Mouse (Mus musculus) lung, adult 10 weeks (tissue): Measurements from ENCODE around the gene Dmtf1. TPM values are rescaled to one million over a fixed set of nuclear protein-coding genes. Genes with fewer than 3 reads are reported as not detected.

Experiments used
- polyA plus RNA-seq: library from polyadenylated mRNA; stranded (reverse); fragments of 350-450 nt; fragmentation: Illumina TruSeq; extraction: RNeasy Lipid Tissue Mini Kit (QIAGEN cat#74804); gene quantifications from one replicate; pipeline ENCODE4 v1.2.3, GENCODE M21; 2014; ENCODE audit warnings: low read depth, low replicate concordance; ENCODE audit not compliant: insufficient read depth

Dmtf1 gene
- 9.6 TPM for polyA plus RNA-seq

DNA sequence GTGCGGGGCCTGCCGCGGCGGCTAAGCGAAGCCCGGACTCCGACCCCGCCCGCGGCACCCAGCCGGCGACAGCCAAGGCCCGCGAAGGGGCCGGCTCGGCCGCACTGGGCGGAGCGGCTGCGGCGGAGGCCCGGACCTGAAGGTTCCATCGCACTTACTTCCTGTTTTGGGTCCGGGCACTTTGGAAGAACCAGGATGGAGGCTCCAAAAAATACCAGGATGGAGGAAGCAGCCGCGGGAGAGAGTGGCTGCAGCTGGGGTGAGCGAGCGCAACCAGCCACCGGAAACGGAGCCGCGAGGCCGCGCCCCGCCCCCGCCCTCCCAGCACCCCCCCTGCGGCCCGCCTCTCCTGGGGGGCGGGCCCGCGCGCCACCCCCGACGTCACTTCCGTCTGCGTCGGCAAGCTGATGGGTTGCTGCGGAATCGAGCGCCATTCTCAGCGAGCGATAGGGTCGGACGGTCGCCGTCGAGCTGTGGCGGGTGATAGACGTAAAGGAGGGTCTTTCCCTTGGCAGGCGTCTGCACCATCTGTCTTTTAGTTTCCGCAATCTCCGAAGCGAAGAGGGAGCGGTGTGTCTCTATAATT lies at the start of gene Dmtf1:
Gene Dmtf1 (minus strand): TSS at position 321 of the 586 bp plus-strand sequence.

DNA sequence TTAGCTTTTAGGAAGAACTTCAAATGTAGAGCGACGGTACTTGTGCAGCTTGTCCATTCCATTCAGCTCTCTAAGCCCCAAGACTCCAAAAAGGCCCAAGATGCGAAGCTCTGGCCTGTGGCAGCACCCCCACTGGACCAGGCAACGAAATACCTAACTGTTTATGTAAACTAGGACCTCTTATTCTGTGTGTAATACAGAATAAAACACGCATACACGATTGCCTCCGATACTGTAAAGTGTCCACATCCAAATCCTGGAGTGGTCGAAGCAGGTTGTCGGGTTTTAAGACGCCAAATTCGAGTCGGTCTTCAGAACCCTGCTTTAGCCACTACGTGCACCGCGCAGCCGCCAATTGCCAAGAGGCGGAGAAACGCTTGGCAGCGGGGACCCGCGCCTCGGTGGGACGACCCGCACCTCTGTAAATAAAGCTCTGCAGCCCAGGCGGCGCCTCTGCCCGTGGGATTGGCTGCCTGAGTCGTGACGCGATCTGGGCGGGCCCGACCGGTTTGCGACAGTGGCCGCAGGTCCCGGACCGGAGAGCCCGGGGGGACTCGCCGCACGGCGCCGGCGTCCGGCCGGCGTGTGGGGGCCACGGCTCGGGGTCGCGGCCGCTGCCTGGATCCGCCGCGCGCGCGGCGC lies 61.2 kb downstream of the Dmtf1 start, which contains the start of gene Tmem243:
Gene Tmem243 (plus strand): TSS at position 462 of the 642 bp plus-strand sequence.

Other genes starting within 250 kb of the Dmtf1 start
- 16.1 TPM for gene Crot, start 164.5 kb downstream of the Dmtf1 start, polyA plus RNA-seq
- gene Tmem243, start 61.1 kb downstream of the Dmtf1 start, polyA plus RNA-seq = 142 TPM
- 2.9 TPM for gene 9330182L06Rik, start 104.3 kb upstream of the Dmtf1 start, polyA plus RNA-seq